Mouse (Mus musculus): ENCODE data around the gene Dnajc3. TPM values are rescaled to one million over a fixed set of nuclear protein-coding genes. Genes with fewer than 3 reads are reported as not detected.

The Dnajc3 gene
- 28.4 and 32.9 TPM in 2 replicates for polyA plus RNA-seq (2015; fragmentation: Nextera tagmentation; extraction: Ambion mirVana)

DNA sequence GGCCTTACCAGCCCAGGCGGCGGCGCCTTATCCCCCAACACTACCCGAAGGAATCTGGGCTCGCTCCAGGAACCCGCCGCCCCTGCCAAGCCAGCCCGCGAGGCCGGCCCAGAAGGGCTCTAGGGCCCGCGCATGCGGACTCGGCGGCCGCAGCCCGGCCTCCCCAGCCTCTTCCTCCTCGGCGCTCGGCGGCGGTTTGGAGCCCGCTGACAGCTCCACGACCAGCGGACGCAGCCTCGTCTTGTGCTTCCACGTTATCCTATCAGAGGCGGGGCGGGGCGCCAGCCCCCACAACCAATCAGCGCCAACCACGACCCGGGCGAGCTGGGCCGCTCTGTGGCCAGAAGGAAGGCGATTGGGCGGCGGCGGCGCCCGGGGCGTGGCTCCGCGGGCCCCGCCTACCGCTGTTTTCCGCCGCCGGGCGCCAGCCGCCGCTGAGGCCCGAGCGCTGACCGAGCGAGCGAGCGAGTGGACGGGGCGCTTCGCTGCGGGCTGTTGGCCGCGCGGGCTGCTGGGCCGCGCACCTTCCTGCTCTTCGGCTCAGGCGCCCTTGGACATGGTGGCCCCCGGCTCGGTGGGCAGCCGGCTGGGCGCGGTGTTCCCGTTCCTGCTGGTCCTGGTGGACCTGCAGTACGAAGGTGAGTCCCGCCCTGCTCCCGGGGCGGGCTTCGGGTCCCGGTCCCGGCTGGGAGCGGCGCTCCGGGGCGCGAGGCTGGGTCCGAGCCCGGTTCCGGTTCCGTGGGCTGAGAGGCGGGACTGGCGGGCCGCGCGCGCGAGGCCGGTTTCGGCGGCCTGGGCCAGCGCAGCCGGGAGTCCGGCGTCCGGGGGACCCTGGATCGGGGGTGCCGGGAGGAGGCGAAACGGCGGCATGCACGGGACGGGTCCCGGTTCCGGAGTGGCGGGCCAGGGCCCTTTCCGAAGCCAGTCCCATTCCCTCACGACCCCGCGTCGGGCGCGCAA, at the start of gene Dnajc3:
Gene Dnajc3 (plus strand): TSS at position 444 of the 960 bp plus-strand sequence.
- H3K4me1 ChIP-seq = peaks cover 32% of the 10 kb centered on the region
- no peaks in the 10 kb centered on the region for H3K27me3 ChIP-seq
- WGBS = under 1% methylated on average over 109 of the region's 124 CpGs
- peak; percentile 100 for ATAC-seq (ENCODE audit: low FRiP score, low read depth)
- H3K4me3 ChIP-seq = peak within 1 kb of the TSS; percentile 99
- peak within 1 kb of the TSS; percentile 72 for H3K4me2 ChIP-seq (replicated peaks)
- no peaks in the 10 kb centered on the region for H3K36me3 ChIP-seq
- peak within 1 kb of the TSS; percentile 92 for H3K27ac ChIP-seq
- peak within 1 kb of the TSS; percentile 99 for H3K9ac ChIP-seq
- H3K9me3 ChIP-seq = no peaks in the 10 kb centered on the region

GRCm38 (mm10) chr14:118890101-118890500, 47.7 kb upstream of the Dnajc3 start:
- Histone ChIP-seq H3K4me2 (replicated peaks) (no peak overlapping the region), H3K9ac (no peak overlapping the region), H3K27me3 (no peaks in the 10 kb centered on the region), H3K27ac (no peak overlapping the region), H3K4me3 (no peak overlapping the region), H3K9me3 (no peaks in the 10 kb centered on the region), H3K4me1 (no peaks in the 10 kb centered on the region), H3K36me3 (peaks cover 88% of the 10 kb centered on the region)
- 88% methylated on average over 4 of the region's 4 CpGs for WGBS
- no peak for ATAC-seq (ENCODE audit: low FRiP score, low read depth)

DNA sequence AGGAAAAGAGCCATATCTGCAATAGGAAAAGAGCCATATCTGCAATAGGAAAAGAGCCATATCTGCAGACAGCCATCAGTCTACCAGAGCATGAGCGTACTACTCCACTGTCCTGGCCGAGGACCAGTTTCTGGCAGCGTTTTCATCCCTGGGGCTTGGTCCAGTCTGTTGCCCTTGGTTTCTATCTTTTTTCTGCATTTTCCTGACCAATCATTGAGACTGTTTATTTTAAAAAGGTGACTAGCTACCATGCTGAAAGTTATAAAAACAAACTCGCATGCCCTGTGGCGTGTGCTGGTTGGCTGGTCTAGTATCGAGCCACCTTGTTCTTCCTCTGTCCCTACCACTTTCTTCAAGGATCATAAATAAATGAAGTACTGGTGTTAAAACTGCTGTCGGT, 42.5 kb upstream of the Dnajc3 start:
- Histone ChIP-seq H3K27me3 (no peaks in the 10 kb centered on the region), H3K9me3 (no peaks in the 10 kb centered on the region), H3K36me3 (peaks cover 88% of the 10 kb centered on the region), H3K27ac (no peak overlapping the region), H3K4me1 (no peaks in the 10 kb centered on the region), H3K4me3 (no peak overlapping the region), H3K4me2 (replicated peaks) (no peak overlapping the region), H3K9ac (no peak overlapping the region)
- 85% methylated on average over 7 of the region's 7 CpGs for WGBS
- no peak for ATAC-seq (ENCODE audit: low FRiP score, low read depth)

- Histone ChIP-seq H3K4me3 (no peak overlapping the region), H3K4me2 (replicated peaks) (no peak overlapping the region), H3K27ac (no peak overlapping the region), H3K9ac (no peak overlapping the region), H3K36me3 (peaks cover 91% of the 10 kb centered on the region), H3K4me1 (no peaks in the 10 kb centered on the region), H3K27me3 (no peaks in the 10 kb centered on the region), H3K9me3 (no peaks in the 10 kb centered on the region)
- ATAC-seq (ENCODE audit: low FRiP score, low read depth) = no peak
- whole genome bisulfite sequencing = 80% methylated on average over 10 of the region's 10 CpGs
Measured at GRCm38 (mm10) chr14:118895655-118896054, 42.1 kb upstream of the Dnajc3 start.

- no peak for ATAC-seq (ENCODE audit: low FRiP score, low read depth)
- Histone ChIP-seq H3K36me3 (peaks cover 97% of the 10 kb centered on the region), H3K9me3 (peaks cover 4% of the 10 kb centered on the region; the same call in 1 of the 2 replicates), H3K27ac (no peak overlapping the region), H3K27me3 (no peaks in the 10 kb centered on the region), H3K9ac (no peak overlapping the region), H3K4me3 (no peak overlapping the region), H3K4me2 (replicated peaks) (no peak overlapping the region), H3K4me1 (0 out of 2 replicates have a peak, but pooled peaks cover 2% of the 10 kb centered on the region)
- 77% methylated on average over 11 of the region's 11 CpGs for WGBS
Measured at GRCm38 (mm10) chr14:118899940-118900339, 37.8 kb upstream of the Dnajc3 start.

DNA sequence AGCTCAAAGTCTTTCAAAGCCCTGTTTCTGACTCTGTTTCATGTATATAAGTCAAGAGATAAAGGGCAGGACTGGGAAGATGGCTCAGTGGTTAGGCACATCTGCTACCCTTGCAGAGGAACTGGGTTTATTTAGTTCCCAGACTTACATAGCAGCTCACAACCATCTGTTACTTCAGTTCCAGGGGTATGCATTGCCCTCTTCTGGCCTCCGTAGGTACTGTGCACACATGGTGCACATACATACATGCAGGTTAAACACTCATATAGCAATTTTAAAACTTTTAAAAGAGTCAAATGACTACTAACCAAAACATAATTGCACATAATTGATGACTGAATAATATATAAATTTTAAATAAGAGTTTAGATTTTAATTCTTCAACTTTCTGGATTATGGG, 36.9 kb upstream of the Dnajc3 start:
- Histone ChIP-seq H3K9me3 (peaks cover 4% of the 10 kb centered on the region; the same call in 1 of the 2 replicates), H3K4me3 (no peak overlapping the region), H3K27ac (no peak overlapping the region), H3K4me2 (replicated peaks) (no peak overlapping the region), H3K4me1 (0 out of 2 replicates have a peak, but pooled peaks cover 2% of the 10 kb centered on the region), H3K36me3 (peaks cover 92% of the 10 kb centered on the region), H3K27me3 (no peaks in the 10 kb centered on the region), H3K9ac (no peak overlapping the region)
- ATAC-seq (ENCODE audit: low FRiP score, low read depth) = no peak
- 97% methylated on average over 1 of the region's 1 CpGs for WGBS

GRCm38 (mm10) chr14:118903397-118903796, 34.4 kb upstream of the Dnajc3 start:
- H3K4me1 ChIP-seq = 0 out of 2 replicates have a peak, but pooled peaks cover 2% of the 10 kb centered on the region
- H3K4me3 ChIP-seq = no peak overlapping the region
- H3K4me2 ChIP-seq (replicated peaks) = no peak overlapping the region
- peaks cover 4% of the 10 kb centered on the region; the same call in 1 of the 2 replicates for H3K9me3 ChIP-seq
- no peaks in the 10 kb centered on the region for H3K27me3 ChIP-seq
- H3K36me3 ChIP-seq = peaks cover 92% of the 10 kb centered on the region
- WGBS = 82% methylated on average over 3 of the region's 3 CpGs
- no peak overlapping the region for H3K27ac ChIP-seq
- H3K9ac ChIP-seq = no peak overlapping the region
- no peak for ATAC-seq (ENCODE audit: low FRiP score, low read depth)

- no peaks in the 10 kb centered on the region for H3K27me3 ChIP-seq
- H3K9ac ChIP-seq = no peak overlapping the region
- ATAC-seq (ENCODE audit: low FRiP score, low read depth) = no peak
- H3K4me1 ChIP-seq = 0 out of 2 replicates have a peak, but pooled peaks cover 2% of the 10 kb centered on the region
- H3K4me2 ChIP-seq (replicated peaks) = no peak overlapping the region
- H3K27ac ChIP-seq = no peak overlapping the region
- peaks cover 4% of the 10 kb centered on the region; the same call in 1 of the 2 replicates for H3K9me3 ChIP-seq
- peaks cover 91% of the 10 kb centered on the region for H3K36me3 ChIP-seq
- WGBS = 52% methylated on average over 6 of the region's 6 CpGs
- H3K4me3 ChIP-seq = no peak overlapping the region
Measured at GRCm38 (mm10) chr14:118903867-118904562, 33.8 kb upstream of the Dnajc3 start.

DNA sequence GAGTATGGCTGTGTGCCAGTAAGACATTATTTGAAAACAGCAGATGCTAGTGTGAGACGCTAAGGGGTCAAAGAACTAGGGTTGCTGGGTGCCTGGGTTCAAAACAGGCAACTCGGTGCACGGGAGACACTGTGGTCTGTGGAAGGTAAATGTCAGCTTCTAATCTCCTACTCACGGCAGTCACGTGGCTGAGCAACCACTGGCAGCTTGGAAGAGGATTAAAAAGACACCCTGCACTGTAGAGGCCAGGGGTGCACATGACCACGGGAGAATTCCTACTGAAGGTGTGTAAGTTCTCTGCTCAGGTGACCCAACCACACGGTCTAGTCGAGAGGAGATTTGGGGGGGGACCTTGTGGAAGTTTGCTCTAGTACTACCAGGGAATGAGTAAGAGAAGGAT, 30.2 kb upstream of the Dnajc3 start:
- WGBS = 76% methylated on average over 8 of the region's 8 CpGs
- Histone ChIP-seq H3K4me3 (no peak overlapping the region), H3K4me2 (replicated peaks) (no peak overlapping the region), H3K9ac (no peak overlapping the region), H3K27me3 (no peaks in the 10 kb centered on the region), H3K36me3 (peaks cover 89% of the 10 kb centered on the region), H3K4me1 (0 out of 2 replicates have a peak, but pooled peaks cover 2% of the 10 kb centered on the region), H3K9me3 (no peaks in the 10 kb centered on the region), H3K27ac (no peak overlapping the region)
- no peak for ATAC-seq (ENCODE audit: low FRiP score, low read depth)

GRCm38 (mm10) chr14:118909872-118910271, 27.9 kb upstream of the Dnajc3 start:
- Histone ChIP-seq H3K27me3 (no peaks in the 10 kb centered on the region), H3K4me2 (replicated peaks) (no peak overlapping the region), H3K4me3 (no peak overlapping the region), H3K9ac (no peak overlapping the region), H3K36me3 (peaks cover 88% of the 10 kb centered on the region), H3K9me3 (no peaks in the 10 kb centered on the region), H3K27ac (no peak overlapping the region), H3K4me1 (no peaks in the 10 kb centered on the region)
- 63% methylated on average over 8 of the region's 8 CpGs for WGBS
- no peak for ATAC-seq (ENCODE audit: low FRiP score, low read depth)

GRCm38 (mm10) chr14:118910332-118911222, 27.2 kb upstream of the Dnajc3 start:
- Histone ChIP-seq H3K36me3 (peaks cover 85% of the 10 kb centered on the region), H3K27me3 (no peaks in the 10 kb centered on the region), H3K9me3 (no peaks in the 10 kb centered on the region), H3K9ac (no peak overlapping the region), H3K4me3 (no peak overlapping the region), H3K4me1 (no peaks in the 10 kb centered on the region), H3K4me2 (replicated peaks) (no peak overlapping the region), H3K27ac (no peak overlapping the region)
- ATAC-seq (ENCODE audit: low FRiP score, low read depth) = peak; percentile 55; the same call in 1 of the 2 replicates
- 64% methylated on average over 29 of the region's 29 CpGs for WGBS

Measured in limb, embryonic 13.5 days (tissue).